Mouse (Mus musculus) liver (tissue): ENCODE results near the gene Bbs12.
A peak's percentile ranks its signal among the peaks of the same experiment; 100 is the strongest.

Experiments used
- DNase-seq: peaks from one replicate; pipeline ENCODE4 v3.0.0-alpha.2; 2020; ENCODE audit warnings: mixed read lengths

Bbs12 gene

DNA sequence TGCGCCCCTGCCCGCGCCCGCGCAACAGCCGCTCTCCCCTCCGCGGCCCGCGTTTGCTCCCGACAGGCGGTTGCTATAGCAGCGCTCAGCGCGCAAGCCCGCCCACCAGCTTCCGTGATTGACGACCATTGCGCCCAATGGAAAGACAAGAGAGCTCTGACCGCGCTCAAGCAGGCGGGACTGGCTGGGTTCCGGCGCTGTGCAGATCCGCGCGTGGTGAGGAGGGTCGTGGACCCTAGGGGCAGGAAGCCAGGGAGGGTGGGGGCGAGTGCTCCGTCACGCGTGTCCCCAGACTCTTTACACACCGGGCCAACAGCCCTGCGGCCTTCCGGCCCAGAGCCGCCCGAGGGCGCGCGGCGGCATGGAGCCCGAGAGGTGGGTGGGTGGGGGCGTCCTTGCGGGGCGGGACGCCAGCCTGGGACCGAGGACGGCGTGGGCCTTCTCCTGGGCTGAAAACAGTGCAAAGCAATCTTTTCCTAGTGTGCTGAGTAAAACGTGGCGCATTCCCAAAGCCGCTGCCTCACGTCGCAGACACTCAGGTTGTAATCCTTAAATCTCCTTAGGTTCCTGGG, at the start of gene Bbs12, which contains the start of gene Cetn4:
Gene Bbs12 (plus strand): TSS at position 185 of the 572 bp plus-strand sequence.
Gene Cetn4 (minus strand): TSS at position 339 of the 572 bp plus-strand sequence.
- DNase-seq: peak; percentile 95

DNA sequence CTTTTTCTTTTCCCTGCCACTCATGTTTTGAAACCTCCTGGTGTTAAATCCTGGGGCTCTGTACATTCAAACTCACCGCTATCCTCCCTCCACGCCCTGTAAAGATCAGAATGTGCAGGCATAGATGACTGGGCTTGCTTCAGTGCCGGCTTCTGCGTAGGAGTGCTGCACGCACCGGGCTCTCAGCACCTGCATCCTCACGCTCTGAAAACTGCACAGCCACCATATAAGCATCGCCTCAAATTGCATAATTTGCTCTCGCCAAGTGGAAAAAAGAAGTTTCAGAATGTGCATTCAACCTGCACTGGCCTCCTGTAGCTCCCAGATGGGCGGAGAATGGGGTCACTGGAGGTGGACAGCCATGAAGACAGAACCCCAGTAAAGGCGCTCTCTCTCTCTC, 44.0 kb upstream of the Bbs12 start:
- no peak for DNase-seq

DNA sequence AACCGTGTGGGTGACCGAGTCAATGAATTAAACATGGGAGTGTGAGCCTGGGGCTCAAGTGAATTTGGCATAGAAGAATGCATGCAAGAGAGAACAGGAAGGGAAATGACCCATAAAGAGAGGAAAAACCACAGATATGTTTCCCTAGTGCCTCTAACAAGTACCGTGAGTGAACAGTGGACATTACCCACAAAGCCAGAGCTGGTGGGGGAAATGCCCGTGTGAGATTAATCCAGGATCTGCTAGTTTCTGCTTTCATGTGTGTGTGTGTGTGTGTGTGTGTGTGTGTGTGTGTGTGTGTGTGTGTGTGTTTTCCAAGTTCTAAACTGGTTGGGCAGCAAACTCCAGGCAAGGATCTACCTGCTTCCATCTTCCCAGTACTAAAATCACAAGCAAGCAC, 42.4 kb upstream of the Bbs12 start:
- DNase-seq: no peak

DNA sequence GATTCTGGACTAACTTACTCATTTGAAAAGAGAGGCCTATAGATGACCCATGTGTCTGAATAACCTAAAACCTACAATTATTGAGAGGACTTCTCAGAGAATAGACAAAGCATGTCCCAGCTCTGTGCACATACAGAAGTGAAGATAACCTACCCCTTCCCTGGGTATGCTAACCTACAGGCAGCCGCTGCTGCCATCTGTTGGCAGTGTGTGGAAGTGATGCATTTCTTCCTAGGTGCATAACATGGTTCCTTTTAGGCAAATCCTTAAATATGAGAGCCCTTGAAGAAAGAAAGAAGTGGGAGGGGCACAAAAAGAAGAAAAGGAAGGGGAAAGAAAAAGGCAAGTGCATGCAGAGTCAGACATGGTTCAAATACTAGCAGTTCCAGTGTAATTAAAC, 41.1 kb upstream of the Bbs12 start:
- peak; percentile 66 for DNase-seq

DNA sequence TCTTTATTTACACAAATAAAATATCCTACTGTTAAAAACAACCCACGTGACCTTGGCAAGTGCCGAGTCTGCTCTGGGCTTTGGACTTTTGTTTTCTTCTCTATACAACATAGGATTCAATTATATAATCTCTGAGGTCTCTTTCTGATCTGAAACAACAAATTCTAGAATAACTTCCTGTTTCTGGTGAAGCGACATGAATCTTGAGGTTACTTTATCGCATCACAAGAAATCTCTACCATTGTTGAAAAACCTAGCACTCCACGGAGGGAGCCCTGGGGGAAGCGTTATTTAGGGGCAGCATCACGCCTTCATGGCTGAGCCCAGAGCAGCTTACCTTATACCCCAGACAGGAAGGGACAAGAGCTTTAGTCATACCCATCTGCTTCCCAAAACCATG, 39.3 kb upstream of the Bbs12 start:
- no peak for DNase-seq

DNA sequence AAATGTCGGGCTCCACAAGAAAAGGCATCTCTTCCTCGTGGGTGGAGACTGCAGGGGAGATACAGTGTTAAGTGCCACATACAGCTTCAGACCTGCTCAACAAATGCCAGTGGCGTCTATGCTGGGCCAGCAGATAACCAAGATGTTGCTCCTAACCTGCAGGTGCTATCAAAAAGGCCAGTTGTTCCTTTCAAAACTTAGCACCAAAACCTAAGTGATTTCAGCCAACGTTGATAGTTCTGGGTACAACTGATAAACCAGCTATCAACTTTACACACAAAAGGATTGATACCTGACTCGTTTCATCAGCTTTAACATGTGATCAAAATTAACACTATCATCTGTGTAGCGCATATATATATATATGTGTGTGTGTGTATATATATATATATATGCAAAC, 37.7 kb upstream of the Bbs12 start:
- DNase-seq: peak; percentile 53

DNA sequence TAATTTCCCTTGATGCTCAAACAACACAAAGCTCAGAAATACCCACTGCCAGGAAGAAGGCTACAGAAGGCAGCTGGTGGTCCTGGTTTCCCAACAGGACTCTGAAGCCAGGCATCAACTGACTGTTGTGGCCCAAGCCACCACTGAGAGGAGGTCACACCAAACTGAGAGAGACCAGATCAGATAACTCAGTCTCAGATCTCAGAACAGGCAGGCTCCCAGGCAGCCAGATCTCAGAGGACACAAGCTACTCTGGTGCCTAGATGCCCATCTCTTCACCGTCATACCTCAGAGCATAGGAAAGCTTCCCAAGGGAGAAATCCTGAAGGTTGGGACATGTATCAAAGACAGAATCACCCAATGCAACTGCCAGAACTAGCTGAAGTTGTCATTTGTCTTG, 32.1 kb upstream of the Bbs12 start:
- no peak for DNase-seq

DNA sequence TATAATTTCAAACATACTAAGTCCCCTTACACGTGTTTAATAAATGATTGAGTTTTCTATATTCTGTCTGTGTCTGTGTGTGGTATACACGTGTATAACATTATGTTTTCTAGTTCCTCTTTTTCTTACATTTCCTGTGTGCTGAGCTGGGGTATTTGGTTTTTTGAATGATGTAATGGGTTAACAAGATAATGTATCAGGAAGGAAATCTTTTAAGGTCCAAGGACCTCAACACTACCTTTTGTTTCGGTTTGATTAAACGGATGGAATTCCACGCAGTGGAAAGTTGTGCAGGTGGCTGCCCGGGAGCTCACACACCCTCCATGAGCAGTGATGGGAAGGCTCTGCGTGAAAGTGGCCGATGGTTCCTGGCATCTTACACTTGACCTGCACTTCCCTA, 31.5 kb upstream of the Bbs12 start:
- DNase-seq: no peak

DNA sequence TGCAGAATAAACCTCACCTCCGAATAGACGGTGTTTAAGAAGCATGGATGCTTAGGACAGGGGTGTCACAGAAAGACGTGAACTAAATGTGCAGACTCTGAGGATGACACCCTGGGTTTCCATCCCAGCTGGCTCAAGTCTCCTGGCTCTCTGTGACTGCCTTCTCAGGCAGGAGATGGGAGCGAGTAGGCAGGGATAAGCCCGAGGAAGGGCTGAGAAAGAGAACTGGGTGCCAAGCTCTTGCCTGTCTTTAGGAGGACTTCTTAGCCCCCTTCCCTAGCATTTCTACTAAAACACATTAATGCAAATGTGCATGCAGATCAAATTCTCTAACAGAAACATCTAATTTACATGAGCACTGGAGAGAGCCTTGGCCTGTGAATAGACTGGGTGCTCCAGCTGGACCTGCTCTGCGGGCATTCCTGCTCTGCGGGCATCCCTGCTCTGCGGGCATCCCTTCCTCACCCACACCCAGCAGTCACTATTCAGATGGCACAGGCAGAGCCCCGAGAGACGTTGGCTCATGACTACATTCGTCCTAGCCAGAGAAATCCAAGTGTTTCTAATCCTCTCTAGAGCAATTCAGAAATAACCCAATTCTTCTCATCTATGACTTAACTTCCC, 29.9 kb upstream of the Bbs12 start:
- DNase-seq: no peak

DNA sequence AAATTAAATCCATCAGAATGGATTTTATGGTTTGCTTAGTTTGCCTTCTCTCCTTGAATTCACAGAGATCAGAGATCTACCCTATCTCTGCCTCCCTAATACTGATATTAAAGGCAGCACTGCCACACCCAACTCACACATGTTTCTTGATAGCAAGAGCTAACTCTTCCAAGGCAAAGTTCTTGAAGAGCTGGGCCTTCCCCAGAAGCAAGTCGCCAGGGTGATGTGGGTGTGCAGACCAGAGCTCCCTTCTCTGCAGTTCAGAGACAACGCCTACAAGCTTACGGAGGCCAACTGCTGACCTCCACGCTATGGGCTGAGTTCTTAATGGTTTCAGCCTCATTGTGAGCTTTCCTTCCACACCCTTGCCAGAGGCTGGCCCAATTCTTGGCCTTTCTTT, 29.1 kb upstream of the Bbs12 start:
- DNase-seq: peak; percentile 37

DNA sequence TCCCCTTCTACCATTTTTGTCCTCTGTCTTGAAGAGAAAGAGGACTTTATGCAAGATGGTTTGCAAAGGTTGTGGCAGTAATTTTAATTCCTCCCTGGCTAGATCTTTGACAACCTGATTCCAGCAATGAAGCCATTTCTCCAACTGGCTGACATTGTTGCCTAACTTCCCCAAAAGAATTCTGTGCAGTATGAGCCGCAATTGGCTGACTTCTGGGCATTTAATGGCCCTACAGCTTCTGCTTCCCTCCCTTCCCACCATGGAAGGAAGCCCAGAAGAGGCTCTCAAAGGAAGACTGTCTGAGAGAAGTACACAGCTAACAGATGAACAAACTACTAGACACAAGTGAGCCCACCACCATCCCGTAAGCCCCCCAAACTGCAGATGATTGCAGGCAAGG, 23.1 kb upstream of the Bbs12 start:
- no peak for DNase-seq

DNA sequence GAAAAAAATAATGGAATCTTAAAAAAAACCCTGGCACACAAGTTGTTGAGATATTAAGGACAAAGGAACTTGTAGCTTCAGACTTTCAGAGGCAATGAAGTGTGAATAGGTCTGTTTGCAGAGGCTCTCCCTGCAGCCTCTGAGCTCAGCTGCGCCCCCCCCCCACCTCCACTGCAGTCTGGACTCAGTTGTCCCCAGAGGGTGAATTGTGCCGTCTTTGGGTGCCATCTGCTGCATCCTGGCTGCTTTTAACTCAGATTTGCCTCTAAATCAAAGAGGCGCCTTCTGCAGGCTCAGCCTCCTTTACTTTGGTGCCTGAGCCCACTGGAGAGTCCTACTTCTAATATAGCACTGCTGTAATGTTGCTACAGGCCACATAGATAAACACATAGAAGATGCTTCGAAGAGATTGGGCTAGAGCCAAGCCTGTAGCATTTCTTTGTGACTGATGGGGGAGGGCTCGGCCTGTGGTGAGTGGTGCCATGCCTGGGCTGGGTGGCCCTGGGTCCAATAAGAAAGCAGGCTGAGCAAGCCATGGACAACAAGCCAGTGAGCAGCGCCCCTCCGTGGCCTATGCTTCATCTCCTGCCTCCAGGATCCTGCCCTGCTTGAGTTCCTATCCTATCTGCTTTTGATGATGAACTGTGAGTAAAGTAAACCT, 21.3 kb upstream of the Bbs12 start:
- no peak for DNase-seq

DNA sequence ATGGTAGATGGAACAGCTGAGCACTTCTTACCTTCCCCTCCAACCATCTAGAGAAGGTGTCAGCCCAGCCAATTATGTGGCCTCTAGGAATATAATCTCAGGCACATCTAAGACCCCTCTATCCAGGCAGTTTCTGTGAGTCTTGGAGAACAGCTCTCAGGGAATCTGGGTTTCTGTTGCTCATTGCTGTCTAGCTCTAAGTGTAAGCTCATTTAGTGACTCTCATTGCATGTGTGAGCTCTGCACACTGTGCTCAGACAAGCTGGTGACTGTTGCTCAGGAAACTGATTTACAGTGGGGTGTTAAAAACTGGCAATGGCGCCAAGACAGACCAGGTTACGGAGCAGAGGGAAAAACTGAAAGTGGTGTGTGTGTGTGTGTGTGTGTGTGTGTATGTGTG, 20.4 kb upstream of the Bbs12 start:
- DNase-seq: no peak

DNA sequence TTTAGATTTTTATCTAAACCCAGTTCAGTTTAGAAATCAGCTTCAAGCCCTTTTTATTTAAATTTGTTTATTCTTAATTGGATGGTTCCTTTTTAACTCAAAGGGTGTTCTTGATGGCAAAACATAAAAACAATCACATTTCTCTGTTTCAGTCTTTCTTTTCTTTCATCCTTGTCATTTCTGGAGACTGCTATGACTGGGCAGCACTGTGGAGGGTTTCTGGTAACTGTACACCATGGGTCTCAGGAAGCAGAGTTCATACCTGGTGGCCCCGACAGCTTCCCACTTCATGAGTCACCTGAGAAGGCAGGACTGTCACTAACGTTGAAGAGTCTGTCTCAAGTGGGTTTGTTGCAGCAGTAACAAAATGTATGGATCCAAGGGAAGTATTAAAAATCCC, 19.7 kb upstream of the Bbs12 start:
- DNase-seq: no peak

DNA sequence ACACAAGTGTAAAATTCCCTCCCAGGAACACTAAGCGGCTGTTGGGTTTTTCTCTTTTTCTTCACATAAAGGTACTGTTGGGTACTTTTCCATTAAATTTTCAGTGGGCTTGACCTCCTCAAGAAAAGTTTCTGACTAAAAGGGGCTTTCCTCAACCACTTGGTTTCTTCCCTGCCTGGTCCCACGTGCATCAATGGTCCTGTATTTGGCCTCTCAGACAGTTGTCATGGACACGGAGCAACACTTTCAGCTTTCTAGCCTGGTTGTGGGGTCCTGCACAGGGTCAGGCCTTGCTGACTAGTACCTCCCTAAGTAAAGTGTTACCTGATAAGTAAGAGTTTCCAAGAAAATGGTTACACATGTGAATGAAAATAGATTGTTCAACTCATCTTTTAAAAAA, 12.9 kb upstream of the Bbs12 start:
- DNase-seq: no peak

DNA sequence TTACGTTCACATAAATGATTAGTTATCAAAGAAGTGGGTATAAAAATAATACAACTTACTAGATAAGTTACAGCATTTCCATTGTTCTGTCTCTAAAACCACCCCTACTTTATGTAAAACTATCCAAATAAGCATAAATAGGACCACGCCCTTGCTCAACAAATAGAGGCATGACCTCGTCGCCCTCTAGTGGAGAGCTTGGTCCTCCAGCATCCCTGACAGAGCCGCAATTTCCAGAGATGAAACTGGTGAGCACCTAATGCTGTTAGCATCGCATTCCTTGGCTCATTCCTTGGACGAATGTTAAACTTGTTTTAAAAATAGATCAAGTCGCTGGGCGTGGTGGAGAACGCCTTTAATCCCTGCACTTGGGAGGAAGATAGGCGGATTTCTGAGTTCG, 9.7 kb upstream of the Bbs12 start:
- peak; percentile 81 for DNase-seq

DNA sequence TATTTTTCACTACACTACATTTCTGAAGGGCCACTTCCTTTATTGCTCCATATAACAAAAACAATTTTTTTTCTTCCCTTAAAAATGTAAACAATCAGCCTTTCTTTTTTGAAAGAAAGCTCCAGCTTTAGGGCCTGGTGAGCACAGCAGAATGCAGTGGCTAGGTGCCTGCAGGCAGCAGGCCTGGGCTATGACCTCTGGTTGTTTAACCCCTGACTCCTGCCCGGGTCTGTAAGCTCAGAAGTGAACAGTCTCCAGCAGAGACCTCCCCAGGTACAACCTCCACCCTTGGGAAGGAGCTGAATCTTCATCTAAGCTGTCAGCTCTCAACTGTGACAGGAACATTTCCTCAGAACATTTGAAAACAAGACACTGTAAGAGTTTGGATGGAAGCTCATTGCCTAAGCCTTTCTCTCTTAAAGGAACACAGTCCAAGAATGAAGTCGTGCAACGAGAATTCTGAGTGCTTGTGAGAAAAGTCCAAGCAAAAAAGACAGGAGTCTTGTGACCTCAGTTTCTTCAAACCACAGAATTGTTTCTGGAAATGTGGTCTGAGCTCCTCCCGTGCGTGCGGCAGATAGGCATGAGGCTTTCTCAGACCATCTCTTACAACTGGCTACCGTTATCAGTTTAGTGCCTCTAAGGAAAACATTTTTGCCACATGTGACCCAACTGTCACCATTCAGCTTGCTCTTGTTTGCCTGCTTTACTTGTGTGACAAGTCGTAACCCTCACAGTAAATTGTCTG, 8.8 kb upstream of the Bbs12 start:
- DNase-seq: peak; percentile 58

DNA sequence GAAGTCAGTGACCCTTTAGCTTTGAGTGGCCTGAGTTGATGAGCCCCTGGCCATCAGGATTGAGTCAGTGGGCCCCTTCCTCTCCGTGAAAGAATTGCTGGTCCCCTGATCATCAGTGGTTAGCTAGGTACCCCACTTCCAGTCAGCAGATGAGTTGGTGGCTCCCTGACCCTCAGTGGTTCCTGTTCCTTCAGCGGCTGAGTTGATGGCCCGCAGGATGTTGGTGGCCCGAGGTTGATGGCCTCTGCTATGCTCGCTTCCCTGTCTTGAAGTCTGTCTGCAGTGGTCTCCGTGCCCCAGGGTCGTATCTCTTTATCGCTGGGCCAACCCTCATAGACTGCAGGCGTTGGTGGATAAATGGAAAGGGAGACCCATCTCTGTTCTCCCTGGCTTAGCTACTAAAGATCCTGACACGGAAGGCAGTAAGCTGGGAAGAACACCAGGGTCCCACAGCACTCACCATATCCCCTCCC, 421 bp upstream of the Bbs12 start:
- DNase-seq: no peak

DNA sequence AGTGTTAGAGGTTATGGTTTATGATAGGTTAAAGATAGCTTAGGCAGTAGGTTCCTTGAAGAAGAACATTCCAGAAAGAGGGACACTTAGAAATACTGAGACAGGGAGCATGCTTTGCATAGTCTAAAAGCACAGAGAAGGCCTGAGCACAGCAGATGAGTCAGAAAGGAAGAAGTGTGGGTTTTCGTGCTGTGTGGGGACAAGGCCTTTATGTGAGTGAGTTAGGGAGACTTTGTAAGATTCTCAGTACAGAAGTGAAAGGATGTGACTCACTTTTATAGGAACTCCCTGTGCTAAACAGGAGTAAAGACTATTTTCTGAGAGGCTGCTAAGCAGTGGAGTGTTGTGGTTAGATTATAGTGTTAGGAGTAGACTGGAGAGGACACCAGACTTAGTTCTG, 1.0 kb downstream of the Bbs12 start:
- no peak for DNase-seq

DNA sequence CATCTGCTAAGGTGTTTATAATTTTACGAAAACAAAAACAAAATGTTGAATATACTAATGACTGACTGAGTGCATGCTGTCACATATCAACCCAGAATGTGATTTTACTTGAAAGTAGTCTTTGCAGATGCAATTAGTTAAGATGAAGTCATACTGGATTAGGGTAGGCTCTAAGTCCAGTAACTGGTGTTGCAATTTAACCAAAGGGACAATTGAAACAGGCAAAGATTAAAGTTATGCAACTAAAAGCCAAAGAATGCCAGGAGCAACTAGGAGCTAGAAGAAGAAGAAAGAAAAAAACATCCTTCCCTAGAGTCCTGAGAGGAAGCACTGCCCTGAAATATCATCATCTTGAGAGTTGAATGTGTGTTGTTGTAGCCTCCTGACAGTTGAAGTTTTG, 3.9 kb downstream of the Bbs12 start:
- DNase-seq: no peak

DNA sequence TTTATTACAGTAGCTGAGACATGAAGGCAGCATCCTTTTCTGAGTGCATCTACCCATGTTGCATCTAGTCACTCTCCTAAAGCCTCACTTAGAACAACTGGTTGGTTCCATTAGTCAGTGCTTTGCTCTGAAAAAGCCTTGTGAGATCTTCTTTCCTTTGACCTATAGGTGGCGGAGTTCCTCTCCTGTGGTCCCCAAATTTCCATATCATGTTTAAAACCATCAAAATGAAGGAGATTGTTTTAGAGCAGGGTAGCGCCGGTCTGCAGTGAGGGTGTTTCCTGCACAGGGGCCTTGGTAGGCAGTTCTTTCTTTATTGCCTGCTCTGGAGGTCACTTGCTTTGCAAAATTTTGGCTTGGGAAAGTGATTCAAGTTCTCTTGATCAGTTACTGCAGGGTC, 12.0 kb downstream of the Bbs12 start:
- no peak for DNase-seq

DNA sequence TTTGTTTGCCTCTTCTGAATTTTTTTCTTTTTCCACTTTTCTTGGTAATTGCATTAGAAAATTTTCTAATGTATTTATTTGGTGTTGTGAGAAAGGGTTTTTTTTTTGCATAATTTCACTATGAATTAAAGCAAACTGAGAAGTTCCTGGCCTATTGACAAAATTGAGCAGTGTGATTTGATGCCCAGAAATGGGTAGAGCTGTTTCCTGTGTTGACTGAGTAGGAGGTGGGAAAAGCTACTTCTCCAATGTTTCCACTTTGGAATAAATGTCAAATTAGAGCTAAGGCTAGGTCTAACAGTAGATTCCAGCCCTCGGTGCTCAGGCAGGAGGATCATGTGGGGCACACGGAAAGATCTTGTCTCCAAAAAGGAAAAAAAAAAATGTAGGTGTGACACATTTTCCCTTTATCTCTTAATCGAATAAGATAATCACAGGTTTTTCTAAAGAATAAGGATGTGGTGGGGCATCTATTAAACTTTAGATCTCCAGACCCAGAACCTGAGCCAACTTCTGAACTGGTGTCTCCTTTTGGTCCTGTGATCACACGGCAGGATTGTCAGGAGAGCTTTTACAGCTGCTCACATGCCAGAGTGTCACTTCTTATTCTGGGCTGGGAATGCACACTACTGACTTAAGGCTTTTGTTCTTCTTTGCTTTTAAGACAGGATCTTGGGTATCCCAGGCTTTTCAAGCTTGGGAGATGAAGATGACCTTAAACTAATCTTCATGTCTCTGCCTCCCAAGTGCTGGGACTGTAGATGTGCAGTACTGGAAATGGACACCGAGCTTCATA, 13.2 kb downstream of the Bbs12 start:
- no peak for DNase-seq

DNA sequence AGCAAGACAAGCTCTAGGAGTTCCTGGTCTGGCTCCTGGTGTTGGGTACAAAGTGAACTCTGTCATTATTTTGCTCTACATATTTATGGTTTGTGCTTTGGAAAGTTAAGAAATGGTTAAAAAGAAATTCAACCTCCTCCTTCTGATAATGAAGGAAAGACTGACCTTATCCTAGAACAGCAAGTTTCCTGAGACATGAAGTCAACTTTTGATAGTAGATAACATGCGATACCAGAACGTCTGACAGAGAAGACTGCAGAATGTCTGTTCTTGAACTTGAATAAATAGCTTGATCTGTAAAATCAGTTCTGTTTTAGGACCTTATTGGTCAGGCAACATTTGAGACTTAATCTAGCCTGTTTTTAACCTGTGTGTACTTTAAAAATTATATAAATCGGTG, 14.3 kb downstream of the Bbs12 start:
- DNase-seq: no peak
